Mouse (Mus musculus): ENCODE measurements around the gene Stk32c. TPM values are rescaled to one million over a fixed set of nuclear protein-coding genes. Genes with fewer than 3 reads are reported as not detected.
A peak's percentile ranks its signal among the peaks of the same experiment; 100 is the strongest.

The Stk32c gene
- total RNA-seq (2022): 10 to 100 TPM; 81.3 to 94.0 (median 88.8) TPM

- peak; percentile 98 to 99 for DNase-seq (ENCODE audit: low spot score in 2 of 2)
These were observed at the start of gene Stk32c, which contains the start of gene Lrrc27 for GRCm38 (mm10) chr7:139212754-139213745. Gene Stk32c, minus strand, starts transcription at chr7:139213307. Gene Lrrc27, plus strand, starts transcription at chr7:139212988.

- DNase-seq (ENCODE audit: low spot score in 2 of 2): no peak
These were observed 44.8 kb upstream of the Stk32c start for GRCm38 (mm10) chr7:139257752-139258542.

GRCm38 (mm10) chr7:139254626-139255025 is 41.5 kb upstream of the Stk32c start:
- no peak for DNase-seq (ENCODE audit: low spot score in 2 of 2)

- DNase-seq (ENCODE audit: low spot score in 2 of 2): no peak
These were observed 40.4 kb upstream of the Stk32c start for GRCm38 (mm10) chr7:139253462-139253861.

- DNase-seq (ENCODE audit: low spot score in 2 of 2): no peak
These were observed 39.9 kb upstream of the Stk32c start for GRCm38 (mm10) chr7:139252986-139253385.

GRCm38 (mm10) chr7:139252566-139252965 is 39.5 kb upstream of the Stk32c start:
- DNase-seq (ENCODE audit: low spot score in 2 of 2): no peak

GRCm38 (mm10) chr7:139251881-139252301 is 38.8 kb upstream of the Stk32c start:
- no peak for DNase-seq (ENCODE audit: low spot score in 2 of 2)

GRCm38 (mm10) chr7:139249406-139250210 is 36.5 kb upstream of the Stk32c start:
- no peak for DNase-seq (ENCODE audit: low spot score in 2 of 2)

- DNase-seq (ENCODE audit: low spot score in 2 of 2): no peak
These were observed 35.7 kb upstream of the Stk32c start for GRCm38 (mm10) chr7:139248615-139249405.

GRCm38 (mm10) chr7:139247881-139248614 is 34.9 kb upstream of the Stk32c start, which contains the start of gene Pwwp2b:
Gene Pwwp2b, plus strand, starts transcription at chr7:139248482.
- peak; percentile 37 to 57 for DNase-seq (ENCODE audit: low spot score in 2 of 2)

GRCm38 (mm10) chr7:139246931-139247880 is 34.1 kb upstream of the Stk32c start:
- peak; percentile 72 to 74 for DNase-seq (ENCODE audit: low spot score in 2 of 2)

- no peak for DNase-seq (ENCODE audit: low spot score in 2 of 2)
These were observed 33.0 kb upstream of the Stk32c start for GRCm38 (mm10) chr7:139246086-139246485.

- DNase-seq (ENCODE audit: low spot score in 2 of 2): no peak
These were observed 26.3 kb upstream of the Stk32c start for GRCm38 (mm10) chr7:139239432-139239831.

- DNase-seq (ENCODE audit: low spot score in 2 of 2): no peak
These were observed 22.7 kb upstream of the Stk32c start for GRCm38 (mm10) chr7:139235651-139236358.

- no peak for DNase-seq (ENCODE audit: low spot score in 2 of 2)
These were observed 21.5 kb upstream of the Stk32c start for GRCm38 (mm10) chr7:139234426-139235188.

- peak; percentile 76 to 87 for DNase-seq (ENCODE audit: low spot score in 2 of 2)
These were observed 20.6 kb upstream of the Stk32c start for GRCm38 (mm10) chr7:139233714-139234113.

- DNase-seq (ENCODE audit: low spot score in 2 of 2): no peak
These were observed 17.1 kb upstream of the Stk32c start for GRCm38 (mm10) chr7:139230241-139230640.

Measured in layer of hippocampus, adult 8-10 months (tissue).